Comparison of ENCODE assay signal across 8 mouse cellular contexts in genomic region chr14:55108202-55108870, GRCm38 (mm10). TPM values are rescaled to one million over a fixed set of nuclear protein-coding genes. Genes with fewer than 3 reads are reported as not detected.
DNase-seq lines count a peak whose midpoint lies in the region; ATAC-seq lines count a peak whose summit lies in the region.

No protein-coding gene starts in this region.

- H3K9ac ChIP-seq in forebrain, embryonic 15.5 days (replicated peaks) = peak overlapping the region; percentile 19; the same call in 1 of the 2 replicates
- H3K9ac ChIP-seq in heart, embryonic 11.5 days (ENCODE audit: low read depth, low read length) = no peak overlapping the region

- H3K4me2 ChIP-seq in forebrain, embryonic 15.5 days (replicated peaks) = peak overlapping the region; percentile 34
- no peak overlapping the region for H3K4me2 ChIP-seq in heart, embryonic 11.5 days

- H3K4me3 ChIP-seq in forebrain, embryonic 15.5 days = peak overlapping the region; percentile 7; the same call in 1 of the 2 replicates
- H3K4me3 ChIP-seq in heart, embryonic 11.5 days (ENCODE audit: low read depth, low read length) = no peak overlapping the region

- no peaks in the 10 kb centered on the region for H3K9me3 ChIP-seq in forebrain, embryonic 15.5 days
- no peaks in the 10 kb centered on the region for H3K9me3 ChIP-seq in heart, embryonic 11.5 days (replicated peaks; ENCODE audit: control insufficient read depth, low read length)

- peak; percentile 89 for ATAC-seq in forebrain, embryonic 15.5 days (replicated peaks)
- no peak for ATAC-seq in heart, embryonic 11.5 days (replicated peaks; ENCODE audit: insufficient number of reproducible peaks, low FRiP score, low TSS enrichment)

- peak; percentile 85 for DNase-seq in cerebellum, adult 11-12 months
- DNase-seq in cerebellum, adult 11 months = no peak
- DNase-seq in layer of hippocampus, postnatal 36 days = peak; percentile 84
- peak; percentile 91 for DNase-seq in right cerebral cortex, adult 18-20 months
- no peak for DNase-seq in heart, postnatal 36 days
- DNase-seq in gastrocnemius, postnatal 10 days = no peak

- 30% methylated on average over 9 of the region's 9 CpGs for WGBS in forebrain, embryonic 15.5 days
- 32% methylated on average over 9 of the region's 9 CpGs for WGBS in heart, embryonic 11.5 days (ENCODE audit: insufficient replicate concordance)

- 0 out of 2 replicates have a peak, but pooled peaks cover 1% of the 10 kb centered on the region for H3K27me3 ChIP-seq in forebrain, embryonic 15.5 days
- peaks cover 49% of the 10 kb centered on the region for H3K27me3 ChIP-seq in heart, embryonic 11.5 days (ENCODE audit: control insufficient read depth, insufficient read depth, low read length)

- peak overlapping the region; percentile 92 for H3K27ac ChIP-seq in forebrain, embryonic 15.5 days (replicated peaks)
- H3K27ac ChIP-seq in heart, embryonic 11.5 days (ENCODE audit: low read depth, low read length) = no peak overlapping the region

- peaks cover 3% of the 10 kb centered on the region; the same call in 1 of the 2 replicates for H3K36me3 ChIP-seq in forebrain, embryonic 15.5 days
- H3K36me3 ChIP-seq in heart, embryonic 11.5 days (ENCODE audit: control insufficient read depth, insufficient read depth, low read length) = no peaks in the 10 kb centered on the region

- intact Hi-C loops in heart, postnatal 36 days (cut with DNase I) = no loop called here

- peaks cover 80% of the 10 kb centered on the region for H3K4me1 ChIP-seq in forebrain, embryonic 15.5 days
- peaks cover 8% of the 10 kb centered on the region for H3K4me1 ChIP-seq in heart, embryonic 11.5 days (ENCODE audit: control insufficient read depth, insufficient read depth, low read length)

RNA-seq across cellular contexts. Expression of gene Ap1g2, which starts 1.9 kb away (rescaled TPM):
- 11.4 and 13.0 TPM in 2 replicates for polyA plus RNA-seq in forebrain, embryonic 15.5 days (2015; fragmentation: Nextera tagmentation; extraction: Ambion mirVana)
- 10 to 100 TPM; 17.4 to 19.2 TPM for total RNA-seq in layer of hippocampus, postnatal 36 days (2021)
- 9.1 and 11.4 TPM in 2 replicates for polyA plus RNA-seq in heart, embryonic 11.5 days (2014; fragmentation: Nextera tagmentation; extraction: Ambion mirVana)
- total RNA-seq in heart, postnatal 36 days (2021) = 1 to 10 TPM; 3.9 to 6.2 TPM
- total RNA-seq in gastrocnemius, postnatal 10 days (2021) = 1 to 10 TPM; 4.6 to 5.0 TPM

RNA-seq across cellular contexts. Expression of gene Jph4, which starts 8.4 kb away (rescaled TPM):
- 37.4 and 38.3 TPM in 2 replicates for polyA plus RNA-seq in forebrain, embryonic 15.5 days (2015; fragmentation: Nextera tagmentation; extraction: Ambion mirVana)
- 100 to 1,000 TPM; 447 to 471 TPM for total RNA-seq in layer of hippocampus, postnatal 36 days (2021)
- 0.31 and 0.59 TPM in 2 replicates for polyA plus RNA-seq in heart, embryonic 11.5 days (2014; fragmentation: Nextera tagmentation; extraction: Ambion mirVana)
- total RNA-seq in heart, postnatal 36 days (2021) = under 1 TPM; 0.14 TPM
- total RNA-seq in gastrocnemius, postnatal 10 days (2021) = 1 to 10 TPM; 1.5 to 1.6 TPM

RNA-seq across cellular contexts. Expression of gene Thtpa, which starts 13.8 kb away (rescaled TPM):
- 52.2 and 52.3 TPM in 2 replicates for polyA plus RNA-seq in forebrain, embryonic 15.5 days (2015; fragmentation: Nextera tagmentation; extraction: Ambion mirVana)
- 10 to 100 TPM; 18.2 to 19.6 TPM for total RNA-seq in layer of hippocampus, postnatal 36 days (2021)
- polyA plus RNA-seq in heart, embryonic 11.5 days (2014; fragmentation: Nextera tagmentation; extraction: Ambion mirVana) = 12.4 and 15.1 TPM in 2 replicates
- 10 to 100 TPM; 12.6 to 13.0 TPM for total RNA-seq in heart, postnatal 36 days (2021)
- 10 to 100 TPM; 12.8 to 13.9 TPM for total RNA-seq in gastrocnemius, postnatal 10 days (2021)

RNA-seq across cellular contexts. Expression of gene Zfhx2, which starts 16.2 kb away (rescaled TPM):
- polyA plus RNA-seq in forebrain, embryonic 15.5 days (2015; fragmentation: Nextera tagmentation; extraction: Ambion mirVana) = 27.4 and 30.6 TPM in 2 replicates
- total RNA-seq in layer of hippocampus, postnatal 36 days (2021) = 10 to 100 TPM; 52.0 to 64.3 TPM
- 2.9 and 3.1 TPM in 2 replicates for polyA plus RNA-seq in heart, embryonic 11.5 days (2014; fragmentation: Nextera tagmentation; extraction: Ambion mirVana)
- total RNA-seq in heart, postnatal 36 days (2021) = 1 to 10 TPM; 3.4 to 3.9 TPM
- 1 to 10 TPM; 1.8 to 3.0 TPM for total RNA-seq in gastrocnemius, postnatal 10 days (2021)

Comparison
In these comparisons a context has a peak if more than half of its experiments do, and no peak if none do; other contexts are left out.
1. DNase-seq: peak in cerebellum, adult 11-12 months (single experiment), layer of hippocampus, postnatal 36 days (2 of 2) and right cerebral cortex, adult 18-20 months (single experiment); none in cerebellum, adult 11 months (single experiment), heart, postnatal 36 days (0 of 2) and gastrocnemius, postnatal 10 days (single experiment).
2. RNA of gene Jph4, which starts 8.4 kb away (total RNA-seq): 447 to 471 TPM in layer of hippocampus, postnatal 36 days; 1.5 to 1.6 TPM in gastrocnemius, postnatal 10 days and 0.14 TPM in heart, postnatal 36 days; every median in the first group is over 100 times any median in the second.